Mouse (Mus musculus): ENCODE data around the gene Tmem229b.

The Tmem229b gene

DNA sequence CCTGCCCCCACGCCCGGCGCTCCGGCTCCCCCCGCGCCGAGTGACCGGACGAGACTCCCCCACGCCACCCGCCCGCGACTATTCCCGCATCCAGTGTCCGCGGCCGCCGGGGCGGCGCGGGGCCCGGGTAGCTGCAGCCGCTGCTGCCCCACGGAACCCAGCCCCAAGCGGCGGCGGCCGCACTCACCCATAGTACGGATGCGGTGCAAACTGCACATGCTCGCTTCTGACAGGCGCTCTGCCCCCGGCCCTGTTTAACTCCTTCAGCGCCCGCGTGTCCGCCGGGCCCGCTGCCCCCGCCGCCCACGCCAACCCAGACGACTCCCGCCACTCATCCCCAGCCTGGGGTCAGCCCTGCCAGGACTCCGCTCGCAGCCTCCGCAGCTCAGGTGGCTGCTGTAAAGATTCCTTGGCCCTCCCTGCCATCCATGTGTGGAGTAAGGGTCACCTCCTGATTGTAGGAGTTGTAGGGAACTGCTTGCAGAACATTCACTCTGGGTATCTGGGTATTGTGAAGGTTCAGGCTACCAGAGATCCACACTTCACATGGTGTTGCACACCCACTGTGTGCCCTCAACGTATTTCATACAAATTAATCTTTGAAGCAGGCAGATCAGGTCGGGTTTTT lies at the start of gene Tmem229b:
Gene Tmem229b (minus strand): TSS at position 502 of the 628 bp plus-strand sequence.
- no peak for TF ChIP-seq GATA4 (IDR thresholded peaks at IDR 0.05; ENCODE audit: insufficient replicate concordance, low read length)

- no peak for TF ChIP-seq GATA4 (IDR thresholded peaks at IDR 0.05; ENCODE audit: insufficient replicate concordance, low read length)
Measured at GRCm38 (mm10) chr12:79055276-79055675, 47.8 kb upstream of the Tmem229b start.

DNA sequence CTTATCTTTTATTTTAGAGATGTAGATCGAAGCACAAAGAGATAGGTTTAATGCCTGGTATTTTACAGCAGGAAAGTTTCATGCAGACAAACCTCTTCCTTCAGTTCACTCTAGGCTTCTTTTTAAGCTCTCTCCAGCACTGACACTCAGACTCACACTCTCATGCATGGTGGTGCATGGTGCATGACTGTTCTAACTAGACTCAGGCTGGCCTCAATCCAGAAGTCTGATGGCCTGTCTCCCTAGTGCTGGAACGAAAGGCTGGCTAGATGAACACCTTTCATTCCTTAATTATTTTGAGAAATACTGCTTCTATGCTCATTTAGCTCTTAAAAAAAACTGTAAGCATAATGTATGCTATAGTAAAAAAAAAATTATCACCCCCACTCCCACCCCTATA lies 44.6 kb upstream of the Tmem229b start:
- TF ChIP-seq GATA4 (IDR thresholded peaks at IDR 0.05; ENCODE audit: insufficient replicate concordance, low read length): no peak

GRCm38 (mm10) chr12:79050545-79051212 lies 43.3 kb upstream of the Tmem229b start:
- TF ChIP-seq GATA4 (IDR thresholded peaks at IDR 0.05; ENCODE audit: insufficient replicate concordance, low read length): no peak

GRCm38 (mm10) chr12:79049807-79050206 lies 42.4 kb upstream of the Tmem229b start:
- no peak for TF ChIP-seq GATA4 (IDR thresholded peaks at IDR 0.05; ENCODE audit: insufficient replicate concordance, low read length)

DNA sequence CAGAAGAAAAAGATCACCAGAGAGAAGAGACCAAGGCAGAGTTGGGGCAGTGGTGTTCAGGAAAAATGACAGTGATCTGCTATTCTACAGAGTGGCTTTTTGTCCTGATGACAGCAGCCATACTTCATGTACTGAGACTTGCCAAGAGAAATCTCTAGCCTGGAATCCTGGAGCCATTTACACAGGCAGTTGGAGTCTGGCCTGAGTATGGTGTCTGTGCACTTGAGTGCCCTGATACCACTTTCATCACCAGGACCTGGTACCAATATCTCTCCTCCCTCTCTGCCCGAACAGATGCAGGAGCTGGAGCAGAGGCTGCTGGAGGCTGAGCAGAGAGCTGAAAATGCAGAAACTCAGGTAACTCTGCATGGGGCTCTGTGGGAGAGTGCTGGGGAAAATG lies 41.5 kb upstream of the Tmem229b start:
- TF ChIP-seq GATA4 (IDR thresholded peaks at IDR 0.05; ENCODE audit: insufficient replicate concordance, low read length): no peak

GRCm38 (mm10) chr12:79047203-79047602 lies 39.8 kb upstream of the Tmem229b start:
- no peak for TF ChIP-seq GATA4 (IDR thresholded peaks at IDR 0.05; ENCODE audit: insufficient replicate concordance, low read length)

DNA sequence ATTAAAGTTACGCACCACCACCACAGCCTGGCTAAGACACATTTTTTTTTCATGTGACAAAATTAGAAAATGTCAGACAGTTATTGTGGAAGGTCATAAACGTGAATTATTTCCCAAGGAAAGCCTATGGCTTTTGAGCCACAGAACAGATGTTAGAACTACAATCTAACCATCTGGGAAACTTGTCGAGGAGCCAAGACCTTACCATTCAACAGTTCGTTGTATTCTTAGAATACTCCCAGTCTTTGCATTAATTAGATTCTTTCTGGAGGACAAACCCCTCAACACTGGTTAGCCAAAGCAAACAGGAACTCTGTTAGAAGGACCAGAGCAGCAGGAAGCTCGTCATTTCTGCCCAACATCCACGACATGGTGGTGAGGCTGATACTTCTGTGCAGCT lies 38.7 kb upstream of the Tmem229b start:
- TF ChIP-seq GATA4 (IDR thresholded peaks at IDR 0.05; ENCODE audit: insufficient replicate concordance, low read length): no peak

GRCm38 (mm10) chr12:79044668-79045067 lies 37.2 kb upstream of the Tmem229b start:
- no peak for TF ChIP-seq GATA4 (IDR thresholded peaks at IDR 0.05; ENCODE audit: insufficient replicate concordance, low read length)

DNA sequence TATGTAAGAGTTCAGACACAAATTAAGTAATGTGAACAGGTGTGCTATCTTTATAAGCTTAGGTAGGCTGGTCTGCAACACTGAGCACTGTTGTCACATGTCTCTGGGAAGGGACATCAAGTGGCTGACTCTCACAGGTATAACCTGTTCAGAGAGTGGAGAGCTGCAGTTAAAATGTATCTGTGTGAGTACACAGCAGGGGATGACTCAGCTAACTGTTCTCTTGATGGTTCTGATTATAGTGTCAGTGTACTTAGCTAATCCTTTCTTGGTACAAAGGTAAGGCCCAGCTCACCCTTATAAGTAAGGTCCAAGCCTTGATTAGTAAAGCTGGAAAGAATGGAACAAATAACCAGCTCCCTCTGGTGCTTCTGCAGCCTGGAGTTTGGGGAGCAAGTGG lies 34.0 kb upstream of the Tmem229b start:
- no peak for TF ChIP-seq GATA4 (IDR thresholded peaks at IDR 0.05; ENCODE audit: insufficient replicate concordance, low read length)

- TF ChIP-seq GATA4 (IDR thresholded peaks at IDR 0.05; ENCODE audit: insufficient replicate concordance, low read length): no peak
Measured at GRCm38 (mm10) chr12:79040201-79040827, 32.9 kb upstream of the Tmem229b start.

DNA sequence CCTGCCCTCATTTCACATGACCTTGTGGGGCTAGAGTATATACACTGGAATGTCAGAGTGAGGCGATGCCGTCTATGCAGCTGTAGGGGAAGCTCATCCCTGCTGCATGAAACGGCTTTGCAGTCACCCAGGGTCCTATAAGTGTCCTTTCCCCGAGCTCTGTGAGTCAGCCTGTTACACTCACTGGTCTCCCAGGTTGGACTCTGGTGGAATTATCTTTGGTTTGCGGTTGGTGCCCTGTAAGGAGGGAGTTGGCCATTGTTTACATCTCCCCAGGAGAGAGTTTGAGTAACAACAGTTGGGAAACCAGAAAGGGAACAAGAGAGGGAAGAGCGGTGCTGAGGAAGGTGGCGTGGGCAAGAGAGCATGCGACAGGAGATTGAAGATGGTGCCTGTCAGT lies 32.3 kb upstream of the Tmem229b start:
- TF ChIP-seq GATA4 (IDR thresholded peaks at IDR 0.05; ENCODE audit: insufficient replicate concordance, low read length): no peak

GRCm38 (mm10) chr12:79035349-79035748 lies 27.9 kb upstream of the Tmem229b start:
- TF ChIP-seq GATA4 (IDR thresholded peaks at IDR 0.05; ENCODE audit: insufficient replicate concordance, low read length): no peak

GRCm38 (mm10) chr12:79034331-79034730 lies 26.9 kb upstream of the Tmem229b start:
- no peak for TF ChIP-seq GATA4 (IDR thresholded peaks at IDR 0.05; ENCODE audit: insufficient replicate concordance, low read length)

DNA sequence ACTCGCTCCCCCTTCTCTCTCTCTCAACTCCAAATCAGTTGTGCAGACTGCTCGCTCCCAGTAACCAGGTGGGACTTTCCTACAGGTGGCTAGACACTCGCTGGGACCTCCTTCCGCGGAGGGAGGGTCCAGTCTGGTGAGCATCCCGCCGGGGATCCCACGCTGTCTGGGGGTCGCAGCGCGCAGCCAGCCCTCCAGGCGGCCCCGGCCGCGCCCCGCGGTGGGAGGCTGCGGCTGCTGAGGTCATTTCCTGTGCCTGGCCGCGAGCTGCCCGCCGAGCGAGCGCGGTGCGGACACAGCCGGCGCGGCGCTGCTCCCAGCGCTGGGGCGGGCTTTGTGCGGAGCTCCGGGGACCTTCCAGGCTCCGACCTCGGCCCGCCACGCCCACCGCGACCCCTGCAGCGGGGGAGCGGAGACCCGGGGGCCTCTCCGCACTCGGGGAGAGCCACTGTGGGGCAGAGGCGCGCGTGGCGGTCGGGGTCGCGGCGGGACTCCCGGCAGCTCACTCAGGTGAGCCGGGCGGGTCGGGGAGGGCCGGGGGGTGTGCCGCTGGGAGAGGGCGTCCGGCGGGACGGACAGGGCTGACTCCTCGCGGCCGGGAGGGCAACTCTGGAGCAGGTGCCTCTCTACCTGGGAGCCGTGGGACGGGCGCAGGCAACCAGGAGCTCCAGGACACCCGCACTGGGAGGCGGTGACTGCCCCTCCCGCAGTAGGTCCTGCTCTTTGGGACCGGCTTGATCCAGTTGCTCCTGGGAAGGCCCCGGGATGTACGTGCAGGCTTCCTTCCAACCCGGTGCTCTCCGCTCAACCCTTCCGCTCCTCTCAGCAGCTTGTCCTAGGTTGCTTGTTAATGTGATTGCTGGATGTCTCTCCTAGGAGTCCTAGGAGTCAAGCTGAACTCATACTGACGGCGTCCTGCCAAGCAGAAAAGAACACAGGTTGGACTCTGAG lies 21.8 kb upstream of the Tmem229b start, which contains the start of gene Plekhh1:
Gene Plekhh1 (plus strand): TSS at position 253 of the 951 bp plus-strand sequence.
- TF ChIP-seq GATA4 (IDR thresholded peaks at IDR 0.05; ENCODE audit: insufficient replicate concordance, low read length): no peak
